Mouse (Mus musculus): ENCODE results near the gene Dus1l.

GRCm38 (mm10) chr11:120819556-120819955, 23.4 kb upstream of the Dus1l start:
- TF ChIP-seq CTCF (IDR thresholded peaks at IDR 0.05; ENCODE audit: low read depth): no peak
- no peak for TF ChIP-seq EP300 (optimal IDR thresholded peaks at IDR 0.05)
